Mouse (Mus musculus): ENCODE results near the gene Plagl1. TPM values are rescaled to one million over a fixed set of nuclear protein-coding genes. Genes with fewer than 3 reads are reported as not detected.
A peak's percentile ranks its signal among the peaks of the same experiment; 100 is the strongest.

Plagl1 gene
- polyA plus RNA-seq, 1 experiment from 2014 or later: 204 TPM

- H3K4me3 ChIP-seq: no peak overlapping the region
- H3K4me2 ChIP-seq: no peak overlapping the region
- peak overlapping the region; percentile 39; the same call in 1 of the 2 replicates for H3K27ac ChIP-seq
- H3K9me3 ChIP-seq: no peaks in the 10 kb centered on the region
- H3K4me1 ChIP-seq: peaks cover 11% of the 10 kb centered on the region
- no peak overlapping the region for H3K9ac ChIP-seq
- H3K27me3 ChIP-seq: no peaks in the 10 kb centered on the region
- H3K36me3 ChIP-seq: peaks cover 14% of the 10 kb centered on the region; the same call in 1 of the 2 replicates
- peak; percentile 25; the same call in 1 of the 2 replicates for ATAC-seq (ENCODE audit: insufficient number of reproducible peaks, low FRiP score, low TSS enrichment, low read depth)
- 41% methylated on average over 9 of the region's 9 CpGs for WGBS
Measured at GRCm38 (mm10) chr10:13116706-13117665, 56.7 kb downstream of the Plagl1 start.

- 70% methylated on average over 7 of the region's 7 CpGs for WGBS
- no peak overlapping the region for H3K4me3 ChIP-seq
- no peak for ATAC-seq (ENCODE audit: insufficient number of reproducible peaks, low FRiP score, low TSS enrichment, low read depth)
- H3K27ac ChIP-seq: peak overlapping the region; percentile 50
- H3K4me1 ChIP-seq: peaks cover 9% of the 10 kb centered on the region
- H3K9me3 ChIP-seq: no peaks in the 10 kb centered on the region
- H3K27me3 ChIP-seq: no peaks in the 10 kb centered on the region
- no peak overlapping the region for H3K9ac ChIP-seq
- H3K4me2 ChIP-seq: no peak overlapping the region
- peaks cover 10% of the 10 kb centered on the region; the same call in 1 of the 2 replicates for H3K36me3 ChIP-seq
Measured at GRCm38 (mm10) chr10:13118024-13118769, 57.9 kb downstream of the Plagl1 start.

GRCm38 (mm10) chr10:13118770-13119102 lies 58.4 kb downstream of the Plagl1 start:
- Histone ChIP-seq H3K27me3 (no peaks in the 10 kb centered on the region), H3K4me3 (no peak overlapping the region), H3K27ac (no peak overlapping the region; the same call in 1 of the 2 replicates), H3K9me3 (no peaks in the 10 kb centered on the region), H3K9ac (no peak overlapping the region), H3K4me1 (peaks cover 9% of the 10 kb centered on the region), H3K36me3 (0 out of 2 replicates have a peak, but pooled peaks cover 7% of the 10 kb centered on the region), H3K4me2 (no peak overlapping the region)
- 70% methylated on average over 5 of the region's 5 CpGs for WGBS
- ATAC-seq (ENCODE audit: insufficient number of reproducible peaks, low FRiP score, low TSS enrichment, low read depth): no peak

GRCm38 (mm10) chr10:13119300-13119699 lies 59.0 kb downstream of the Plagl1 start:
- H3K9ac ChIP-seq: no peak overlapping the region
- H3K27ac ChIP-seq: no peak overlapping the region
- no peaks in the 10 kb centered on the region for H3K27me3 ChIP-seq
- H3K4me2 ChIP-seq: no peak overlapping the region
- 50% methylated on average over 1 of the region's 2 CpGs for WGBS
- H3K36me3 ChIP-seq: peaks cover 5% of the 10 kb centered on the region; the same call in 1 of the 2 replicates
- no peak for ATAC-seq (ENCODE audit: insufficient number of reproducible peaks, low FRiP score, low TSS enrichment, low read depth)
- peaks cover 9% of the 10 kb centered on the region for H3K4me1 ChIP-seq
- H3K9me3 ChIP-seq: no peaks in the 10 kb centered on the region
- no peak overlapping the region for H3K4me3 ChIP-seq

GRCm38 (mm10) chr10:13125811-13126210 lies 65.5 kb downstream of the Plagl1 start:
- no peak overlapping the region for H3K4me3 ChIP-seq
- H3K36me3 ChIP-seq: peaks cover 32% of the 10 kb centered on the region
- 71% methylated on average over 3 of the region's 3 CpGs for WGBS
- ATAC-seq (ENCODE audit: insufficient number of reproducible peaks, low FRiP score, low TSS enrichment, low read depth): no peak
- no peaks in the 10 kb centered on the region for H3K4me1 ChIP-seq
- no peaks in the 10 kb centered on the region for H3K27me3 ChIP-seq
- H3K4me2 ChIP-seq: no peak overlapping the region
- H3K9me3 ChIP-seq: no peaks in the 10 kb centered on the region
- no peak overlapping the region for H3K27ac ChIP-seq
- no peak overlapping the region for H3K9ac ChIP-seq

DNA sequence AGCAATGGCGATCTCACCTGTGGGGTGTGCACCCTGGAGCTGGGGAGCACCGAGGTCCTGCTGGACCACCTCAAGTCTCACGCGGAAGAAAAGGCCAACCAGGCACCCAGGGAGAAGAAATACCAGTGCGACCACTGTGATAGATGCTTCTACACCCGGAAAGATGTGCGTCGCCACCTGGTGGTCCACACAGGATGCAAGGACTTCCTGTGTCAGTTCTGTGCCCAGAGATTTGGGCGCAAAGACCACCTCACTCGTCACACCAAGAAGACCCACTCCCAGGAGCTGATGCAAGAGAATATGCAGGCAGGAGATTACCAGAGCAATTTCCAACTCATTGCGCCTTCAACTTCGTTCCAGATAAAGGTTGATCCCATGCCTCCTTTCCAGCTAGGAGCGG lies 67.0 kb downstream of the Plagl1 start:
- H3K9me3 ChIP-seq: no peaks in the 10 kb centered on the region
- H3K9ac ChIP-seq: no peak overlapping the region
- H3K4me3 ChIP-seq: no peak overlapping the region
- no peaks in the 10 kb centered on the region for H3K4me1 ChIP-seq
- WGBS: 81% methylated on average over 13 of the region's 13 CpGs
- H3K36me3 ChIP-seq: peaks cover 32% of the 10 kb centered on the region
- no peak overlapping the region for H3K4me2 ChIP-seq
- ATAC-seq (ENCODE audit: insufficient number of reproducible peaks, low FRiP score, low TSS enrichment, low read depth): no peak
- H3K27ac ChIP-seq: no peak overlapping the region
- no peaks in the 10 kb centered on the region for H3K27me3 ChIP-seq

- H3K4me1 ChIP-seq: no peaks in the 10 kb centered on the region
- no peak overlapping the region for H3K27ac ChIP-seq
- 91% methylated on average over 7 of the region's 7 CpGs for WGBS
- peaks cover 32% of the 10 kb centered on the region for H3K36me3 ChIP-seq
- H3K9ac ChIP-seq: no peak overlapping the region
- no peak for ATAC-seq (ENCODE audit: insufficient number of reproducible peaks, low FRiP score, low TSS enrichment, low read depth)
- H3K27me3 ChIP-seq: no peaks in the 10 kb centered on the region
- no peak overlapping the region for H3K4me2 ChIP-seq
- H3K4me3 ChIP-seq: no peak overlapping the region
- no peaks in the 10 kb centered on the region for H3K9me3 ChIP-seq
Measured at GRCm38 (mm10) chr10:13127946-13128345, 67.6 kb downstream of the Plagl1 start.

DNA sequence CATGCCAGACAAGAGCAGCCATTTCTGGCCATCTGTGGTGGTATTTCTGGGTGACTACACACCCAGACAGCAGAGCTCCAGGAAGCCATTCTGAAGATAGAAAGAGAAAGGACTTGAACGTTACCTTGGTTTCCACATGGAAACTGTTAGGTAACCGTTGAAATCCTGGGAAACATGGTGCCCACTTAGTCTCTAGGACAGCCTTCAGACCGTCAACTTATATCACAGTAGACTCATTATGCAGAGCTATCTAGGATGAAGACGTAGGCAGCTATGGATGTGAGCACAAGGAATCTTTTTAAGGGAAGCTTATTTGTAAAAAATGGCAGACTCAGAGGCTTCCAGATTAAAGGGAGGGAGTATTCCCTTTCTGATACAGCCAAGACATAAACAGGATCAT lies 73.5 kb downstream of the Plagl1 start:
- no peak for ATAC-seq (ENCODE audit: insufficient number of reproducible peaks, low FRiP score, low TSS enrichment, low read depth)
- Histone ChIP-seq H3K27ac (no peak overlapping the region), H3K4me1 (no peaks in the 10 kb centered on the region), H3K9me3 (no peaks in the 10 kb centered on the region), H3K4me3 (no peak overlapping the region), H3K9ac (no peak overlapping the region), H3K36me3 (no peaks in the 10 kb centered on the region), H3K27me3 (no peaks in the 10 kb centered on the region), H3K4me2 (no peak overlapping the region)
- 86% methylated on average over 4 of the region's 4 CpGs for WGBS

DNA sequence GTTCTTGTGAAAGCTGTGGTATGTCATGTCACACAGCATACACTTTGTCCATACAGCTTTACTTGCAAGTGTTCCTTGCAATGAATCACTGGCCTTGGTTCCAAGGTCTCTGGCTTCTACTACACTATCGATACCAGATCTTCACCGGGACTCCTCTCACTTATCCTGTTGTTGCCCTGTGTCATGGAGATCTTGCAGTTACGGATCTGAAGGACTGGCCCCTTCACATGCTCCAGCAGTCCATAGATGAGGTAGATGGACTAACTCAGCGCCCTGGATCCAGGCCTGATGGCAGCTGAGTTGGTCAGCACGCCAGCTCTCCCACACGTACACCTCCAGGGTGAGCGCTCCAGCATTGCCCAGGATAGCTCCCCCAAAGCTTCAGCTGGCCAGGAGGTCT lies 75.0 kb downstream of the Plagl1 start:
- H3K9ac ChIP-seq: no peak overlapping the region
- H3K9me3 ChIP-seq: no peaks in the 10 kb centered on the region
- H3K36me3 ChIP-seq: no peaks in the 10 kb centered on the region
- no peaks in the 10 kb centered on the region for H3K27me3 ChIP-seq
- H3K4me2 ChIP-seq: no peak overlapping the region
- H3K4me3 ChIP-seq: no peak overlapping the region
- no peak for ATAC-seq (ENCODE audit: insufficient number of reproducible peaks, low FRiP score, low TSS enrichment, low read depth)
- no peaks in the 10 kb centered on the region for H3K4me1 ChIP-seq
- WGBS: 93% methylated on average over 7 of the region's 7 CpGs
- H3K27ac ChIP-seq: no peak overlapping the region

DNA sequence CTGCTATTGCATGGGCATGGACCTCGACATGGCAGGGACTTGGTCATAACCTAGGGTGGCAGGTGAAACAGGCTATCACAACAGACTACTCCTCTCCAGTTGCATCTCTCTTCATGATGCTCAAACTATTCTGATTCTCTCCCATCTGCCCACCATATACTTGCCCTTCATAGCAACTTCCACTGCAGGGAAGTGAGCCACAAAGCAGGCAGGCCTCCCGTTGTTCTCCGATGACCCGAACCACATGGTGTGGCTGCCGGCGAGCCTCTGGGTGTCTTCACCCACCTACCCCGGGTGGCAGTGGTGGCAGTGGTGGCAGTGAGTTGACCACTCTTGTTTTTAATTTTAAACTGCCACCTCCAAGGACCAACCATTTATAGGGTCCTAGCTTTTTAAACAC lies 75.4 kb downstream of the Plagl1 start:
- 0 out of 2 replicates have a peak, but pooled peaks cover under 1% of the 10 kb centered on the region for H3K4me1 ChIP-seq
- H3K9me3 ChIP-seq: no peaks in the 10 kb centered on the region
- no peak overlapping the region for H3K4me3 ChIP-seq
- WGBS: 87% methylated on average over 7 of the region's 7 CpGs
- no peak overlapping the region for H3K9ac ChIP-seq
- ATAC-seq (ENCODE audit: insufficient number of reproducible peaks, low FRiP score, low TSS enrichment, low read depth): no peak
- H3K4me2 ChIP-seq: no peak overlapping the region
- no peaks in the 10 kb centered on the region for H3K36me3 ChIP-seq
- H3K27me3 ChIP-seq: no peaks in the 10 kb centered on the region
- H3K27ac ChIP-seq: no peak overlapping the region

DNA sequence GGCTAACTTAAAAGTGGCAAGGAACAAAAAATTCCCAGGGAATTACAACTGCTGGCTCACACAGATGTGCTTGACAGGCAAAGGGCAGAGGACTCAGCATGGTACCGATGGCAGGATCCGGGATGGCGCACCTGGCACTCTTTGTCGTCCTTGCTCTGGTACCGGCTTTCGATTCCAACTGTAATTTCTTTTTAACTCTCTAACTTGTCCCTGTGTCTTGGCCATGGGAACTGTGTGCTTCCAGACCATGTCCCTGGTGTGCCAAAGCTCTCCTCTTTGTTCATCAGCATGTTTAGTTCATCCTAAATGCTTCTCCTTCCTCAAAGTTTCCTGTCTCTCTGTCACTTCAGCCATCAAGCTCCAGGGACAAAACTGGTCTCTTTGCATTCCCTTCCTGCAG lies 77.6 kb downstream of the Plagl1 start:
- 85% methylated on average over 6 of the region's 6 CpGs for WGBS
- no peaks in the 10 kb centered on the region for H3K9me3 ChIP-seq
- H3K36me3 ChIP-seq: no peaks in the 10 kb centered on the region
- H3K27me3 ChIP-seq: no peaks in the 10 kb centered on the region
- H3K4me3 ChIP-seq: no peak overlapping the region
- 0 out of 2 replicates have a peak, but pooled peaks cover 4% of the 10 kb centered on the region for H3K4me1 ChIP-seq
- H3K27ac ChIP-seq: no peak overlapping the region
- H3K4me2 ChIP-seq: no peak overlapping the region
- no peak overlapping the region for H3K9ac ChIP-seq
- no peak for ATAC-seq (ENCODE audit: insufficient number of reproducible peaks, low FRiP score, low TSS enrichment, low read depth)

- no peak for ATAC-seq (ENCODE audit: insufficient number of reproducible peaks, low FRiP score, low TSS enrichment, low read depth)
- 0 out of 2 replicates have a peak, but pooled peaks cover 4% of the 10 kb centered on the region for H3K4me1 ChIP-seq
- H3K4me3 ChIP-seq: no peak overlapping the region
- H3K27ac ChIP-seq: peak overlapping the region; percentile 54
- WGBS: 64% methylated on average over 2 of the region's 2 CpGs
- no peak overlapping the region for H3K4me2 ChIP-seq
- no peaks in the 10 kb centered on the region for H3K9me3 ChIP-seq
- H3K27me3 ChIP-seq: no peaks in the 10 kb centered on the region
- no peak overlapping the region for H3K9ac ChIP-seq
- H3K36me3 ChIP-seq: no peaks in the 10 kb centered on the region
Measured at GRCm38 (mm10) chr10:13140434-13140833, 80.1 kb downstream of the Plagl1 start.
